In genomic region chr12:108953838-108954237, GRCm38 (mm10) we compare ENCODE assay signal across 8 mouse cellular contexts. TPM values are rescaled to one million over a fixed set of nuclear protein-coding genes. Genes with fewer than 3 reads are reported as not detected.
A peak's percentile ranks its signal among the peaks of the same experiment; 100 is the strongest.
DNase-seq lines count a peak whose midpoint lies in the region; ATAC-seq and TF ChIP-seq lines count a peak whose summit lies in the region.

No protein-coding gene starts in this region.

- TF ChIP-seq POLR2A in kidney, adult 2 months (IDR thresholded peaks at IDR 0.05; ENCODE audit: low read depth, low read length): no peak

- H3K36me3 ChIP-seq in embryonic facial prominence, embryonic 13.5 days: no peaks in the 10 kb centered on the region
- no peaks in the 10 kb centered on the region for H3K36me3 ChIP-seq in kidney, adult 2 months (ENCODE audit: control insufficient read depth, insufficient read depth, low read length)

- H3K4me3 ChIP-seq in embryonic facial prominence, embryonic 13.5 days: no peak overlapping the region
- no peak overlapping the region for H3K4me3 ChIP-seq in kidney, adult 2 months (ENCODE audit: insufficient read depth, low read depth, low read length)

- H3K27ac ChIP-seq in embryonic facial prominence, embryonic 13.5 days: no peak overlapping the region
- H3K27ac ChIP-seq in kidney, adult 2 months (ENCODE audit: insufficient read depth, low read depth, low read length): no peak overlapping the region

- no peak overlapping the region for H3K9ac ChIP-seq in embryonic facial prominence, embryonic 13.5 days

- H3K9me3 ChIP-seq in embryonic facial prominence, embryonic 13.5 days: no peaks in the 10 kb centered on the region

- intact Hi-C loops in heart, postnatal 10 days (cut with DNase I): loop anchor here (2.0 kb wide), 1 partner anchor 439 kb away; no protein-coding TSS in a partner anchor

- H3K27me3 ChIP-seq in embryonic facial prominence, embryonic 13.5 days: peaks cover 17% of the 10 kb centered on the region
- no peaks in the 10 kb centered on the region for H3K27me3 ChIP-seq in kidney, adult 2 months (replicated peaks; ENCODE audit: control insufficient read depth, insufficient read depth, low read length)

- peaks cover 30% of the 10 kb centered on the region for H3K4me1 ChIP-seq in embryonic facial prominence, embryonic 13.5 days
- no peaks in the 10 kb centered on the region; the same call in 1 of the 2 replicates for H3K4me1 ChIP-seq in kidney, adult 2 months (ENCODE audit: control insufficient read depth, insufficient read depth, low read length)

- 15% methylated on average over 6 of the region's 6 CpGs for WGBS in embryonic facial prominence, embryonic 13.5 days
- 39% methylated on average over 6 of the region's 6 CpGs for WGBS in kidney, adult 2 months

- TF ChIP-seq CTCF in kidney, adult 2 months (conservative IDR thresholded peaks at IDR 0.05; ENCODE audit: insufficient read depth, insufficient read length, low read depth, low read length): peak; percentile 41; the same call in 1 of the 2 replicates

- H3K4me2 ChIP-seq in embryonic facial prominence, embryonic 13.5 days: no peak overlapping the region

- ATAC-seq in embryonic facial prominence, embryonic 13.5 days (ENCODE audit: insufficient number of reproducible peaks, insufficient read depth, low FRiP score, low TSS enrichment, low read depth): peak; percentile 29; the same call in 1 of the 2 replicates

- DNase-seq in heart, postnatal 10 days: peak; percentile 38 to 47
- DNase-seq in heart, adult 9 months (ENCODE audit: low spot score in 2 of 2): no peak
- peak; percentile 46 for DNase-seq in ZHBTc4 (ENCODE audit: low read depth, low spot score)
- DNase-seq in kidney, adult 2 months: peak; percentile 36
- peak; percentile 34 for DNase-seq in neural tube, embryonic 10.5 days (ENCODE audit: extremely low spot score, low spot score)
- DNase-seq in ovary, adult 18-20 months (ENCODE audit: low spot score): no peak
- DNase-seq in spleen, postnatal 10 days (ENCODE audit: low spot score in 2 of 2): no peak

RNA-seq across cellular contexts. Expression of gene Wars, which starts 59.9 kb away (rescaled TPM):
- total RNA-seq in heart, postnatal 10 days (2021): 10 to 100 TPM; 44.2 to 45.3 TPM
- polyA plus RNA-seq in embryonic facial prominence, embryonic 13.5 days (2015; fragmentation: Nextera tagmentation; extraction: Ambion mirVana): 75.6 and 78.6 TPM in 2 replicates
- polyA plus RNA-seq in kidney, adult 2 months (2012; rRNA removed): 54.4 and 57.2 TPM in 2 replicates

Comparison
In these comparisons a context has a peak if more than half of its experiments do, and no peak if none do; other contexts are left out.
1. DNase-seq: peak in heart, postnatal 10 days (2 of 2), ZHBTc4 (single experiment), kidney, adult 2 months (single experiment) and neural tube, embryonic 10.5 days (single experiment); none in heart, adult 9 months (0 of 2), ovary, adult 18-20 months (single experiment) and spleen, postnatal 10 days (0 of 2).